Comparison of ENCODE assay signal across 8 mouse cellular contexts in genomic region chr16:62853611-62854126, GRCm38 (mm10). TPM values are rescaled to one million over a fixed set of nuclear protein-coding genes. Genes with fewer than 3 reads are reported as not detected.
DNase-seq lines count a peak whose midpoint lies in the region; ATAC-seq lines count a peak whose summit lies in the region.

No protein-coding gene starts in this region.

- intact Hi-C loops in gastrocnemius, postnatal 14 days (cut with DNase I; ENCODE audit: low total_unique reads) = no loop called here

- peaks cover 8% of the 10 kb centered on the region; the same call in 1 of the 2 replicates for H3K4me1 ChIP-seq in kidney, embryonic 15.5 days
- peaks cover 13% of the 10 kb centered on the region for H3K4me1 ChIP-seq in embryonic facial prominence, embryonic 10.5 days
- no peaks in the 10 kb centered on the region for H3K4me1 ChIP-seq in intestine, embryonic 16.5 days (ENCODE audit: control insufficient read depth, insufficient read depth, low read length)
- H3K4me1 ChIP-seq in neural tube, embryonic 13.5 days (replicated peaks) = peaks cover 7% of the 10 kb centered on the region

- WGBS in kidney, embryonic 15.5 days = 20% methylated on average over 3 of the region's 3 CpGs
- 16% methylated on average over 3 of the region's 3 CpGs for WGBS in embryonic facial prominence, embryonic 10.5 days
- 17% methylated on average over 3 of the region's 3 CpGs for WGBS in intestine, embryonic 16.5 days
- 21% methylated on average over 3 of the region's 3 CpGs for WGBS in neural tube, embryonic 13.5 days

- peak overlapping the region; percentile 75 for H3K9ac ChIP-seq in kidney, embryonic 15.5 days
- peak overlapping the region; percentile 88 for H3K9ac ChIP-seq in intestine, embryonic 16.5 days (ENCODE audit: low read depth, low read length)
- H3K9ac ChIP-seq in neural tube, embryonic 13.5 days = peak overlapping the region; percentile 84

- H3K4me2 ChIP-seq in kidney, embryonic 15.5 days = peak overlapping the region; percentile 89
- peak overlapping the region; percentile 96 for H3K4me2 ChIP-seq in intestine, embryonic 16.5 days (ENCODE audit: low read depth, low read length)
- H3K4me2 ChIP-seq in neural tube, embryonic 13.5 days = peak overlapping the region; percentile 93

- H3K9me3 ChIP-seq in kidney, embryonic 15.5 days (replicated peaks) = no peaks in the 10 kb centered on the region
- H3K9me3 ChIP-seq in embryonic facial prominence, embryonic 10.5 days = no peaks in the 10 kb centered on the region
- H3K9me3 ChIP-seq in intestine, embryonic 16.5 days (ENCODE audit: control insufficient read depth, low read length) = no peaks in the 10 kb centered on the region
- H3K9me3 ChIP-seq in neural tube, embryonic 13.5 days = no peaks in the 10 kb centered on the region

- H3K27me3 ChIP-seq in kidney, embryonic 15.5 days = no peaks in the 10 kb centered on the region
- H3K27me3 ChIP-seq in embryonic facial prominence, embryonic 10.5 days (replicated peaks; ENCODE audit: low read depth, poor library complexity, severe bottlenecking) = no peaks in the 10 kb centered on the region
- H3K27me3 ChIP-seq in intestine, embryonic 16.5 days (replicated peaks; ENCODE audit: control insufficient read depth, insufficient read depth, low read length) = no peaks in the 10 kb centered on the region
- H3K27me3 ChIP-seq in neural tube, embryonic 13.5 days = no peaks in the 10 kb centered on the region

- peak; percentile 55 for ATAC-seq in kidney, embryonic 15.5 days (replicated peaks; ENCODE audit: low FRiP score)
- peak; percentile 44 for ATAC-seq in intestine, embryonic 16.5 days
- ATAC-seq in neural tube, embryonic 13.5 days (ENCODE audit: low read depth) = peak; percentile 37; the same call in 1 of the 2 replicates
- ATAC-seq in granulocyte monocyte progenitor cell, adult 5-6 weeks (replicated peaks; ENCODE audit: poor library complexity, severe bottlenecking) = no peak

- H3K36me3 ChIP-seq in kidney, embryonic 15.5 days = no peaks in the 10 kb centered on the region
- H3K36me3 ChIP-seq in embryonic facial prominence, embryonic 10.5 days (replicated peaks) = no peaks in the 10 kb centered on the region
- H3K36me3 ChIP-seq in intestine, embryonic 16.5 days (ENCODE audit: control insufficient read depth, insufficient read depth, low read length) = no peaks in the 10 kb centered on the region
- H3K36me3 ChIP-seq in neural tube, embryonic 13.5 days = no peaks in the 10 kb centered on the region

- peak overlapping the region; percentile 66 for H3K4me3 ChIP-seq in kidney, embryonic 15.5 days (replicated peaks)
- H3K4me3 ChIP-seq in embryonic facial prominence, embryonic 10.5 days = peak overlapping the region; percentile 69
- peak overlapping the region; percentile 70 for H3K4me3 ChIP-seq in intestine, embryonic 16.5 days (ENCODE audit: low read length)
- H3K4me3 ChIP-seq in neural tube, embryonic 13.5 days = peak overlapping the region; percentile 59

- H3K27ac ChIP-seq in kidney, embryonic 15.5 days = 0 out of 2 replicates have a peak overlapping the region, but pooled peaks have one; percentile 80
- H3K27ac ChIP-seq in embryonic facial prominence, embryonic 10.5 days (replicated peaks) = peak overlapping the region; percentile 91
- peak overlapping the region; percentile 79; the same call in 1 of the 2 replicates for H3K27ac ChIP-seq in intestine, embryonic 16.5 days (ENCODE audit: low read length)
- H3K27ac ChIP-seq in neural tube, embryonic 13.5 days (replicated peaks) = peak overlapping the region; percentile 59; the same call in 1 of the 2 replicates

- no peak for DNase-seq in kidney, postnatal 14 days
- DNase-seq in embryonic facial prominence, embryonic 10.5 days (ENCODE audit: low spot score) = peak; percentile 21
- no peak for DNase-seq in gastrocnemius, postnatal 14 days
- DNase-seq in adrenal gland, postnatal 14 days = no peak

RNA-seq across cellular contexts. Expression of gene Pros1, which starts 0.4 kb away (rescaled TPM):
- 32.0 and 32.4 TPM in 2 replicates for polyA plus RNA-seq in kidney, embryonic 15.5 days (2015; fragmentation: Nextera tagmentation; extraction: Ambion mirVana)
- polyA plus RNA-seq in embryonic facial prominence, embryonic 10.5 days (2016; fragmentation: Nextera tagmentation; extraction: Ambion mirVana) = 16.9 and 18.0 TPM in 2 replicates
- 28.9 and 30.2 TPM in 2 replicates for polyA plus RNA-seq in intestine, embryonic 16.5 days (2015; fragmentation: Nextera tagmentation; extraction: Ambion mirVana)
- polyA plus RNA-seq in neural tube, embryonic 13.5 days (2015; fragmentation: Nextera tagmentation; extraction: Ambion mirVana) = 14.6 and 18.1 TPM in 2 replicates
- 10 to 100 TPM; 14.4 to 15.8 TPM for total RNA-seq in gastrocnemius, postnatal 14 days (2021)
- total RNA-seq in granulocyte monocyte progenitor cell, adult 5-6 weeks (2014; fragmentation: Nextera tagmentation) = 1.5 and 3.7 TPM in 2 replicates
- total RNA-seq in granulocyte monocyte progenitor cell, adult 5-6 weeks (2017) = 7.0 and 9.1 TPM in 2 replicates
- total RNA-seq in adrenal gland, postnatal 14 days (2021) = 42.1 and 47.9 TPM in 2 replicates

RNA-seq across cellular contexts. Expression of gene Arl13b, which starts 6.8 kb away (rescaled TPM):
- polyA plus RNA-seq in kidney, embryonic 15.5 days (2015; fragmentation: Nextera tagmentation; extraction: Ambion mirVana) = 17.1 and 19.8 TPM in 2 replicates
- 18.3 and 19.6 TPM in 2 replicates for polyA plus RNA-seq in embryonic facial prominence, embryonic 10.5 days (2016; fragmentation: Nextera tagmentation; extraction: Ambion mirVana)
- 11.4 and 11.8 TPM in 2 replicates for polyA plus RNA-seq in intestine, embryonic 16.5 days (2015; fragmentation: Nextera tagmentation; extraction: Ambion mirVana)
- 16.6 and 17.9 TPM in 2 replicates for polyA plus RNA-seq in neural tube, embryonic 13.5 days (2015; fragmentation: Nextera tagmentation; extraction: Ambion mirVana)
- total RNA-seq in gastrocnemius, postnatal 14 days (2021) = 1 to 10 TPM; 6.2 to 6.7 TPM
- total RNA-seq in granulocyte monocyte progenitor cell, adult 5-6 weeks (2014; fragmentation: Nextera tagmentation) = 6.9 and 10.7 TPM in 2 replicates
- 7.7 and 8.4 TPM in 2 replicates for total RNA-seq in granulocyte monocyte progenitor cell, adult 5-6 weeks (2017)
- total RNA-seq in adrenal gland, postnatal 14 days (2021) = 11.9 and 13.4 TPM in 2 replicates

RNA-seq across cellular contexts. Expression of gene Stx19, which starts 39.2 kb away (rescaled TPM):
- 0.40 and 0.48 TPM in 2 replicates for polyA plus RNA-seq in kidney, embryonic 15.5 days (2015; fragmentation: Nextera tagmentation; extraction: Ambion mirVana)
- 0.36 TPM in 2 replicates for polyA plus RNA-seq in embryonic facial prominence, embryonic 10.5 days (2016; fragmentation: Nextera tagmentation; extraction: Ambion mirVana)
- polyA plus RNA-seq in intestine, embryonic 16.5 days (2015; fragmentation: Nextera tagmentation; extraction: Ambion mirVana) = 0.38 and 0.45 TPM in 2 replicates
- polyA plus RNA-seq in neural tube, embryonic 13.5 days (2015; fragmentation: Nextera tagmentation; extraction: Ambion mirVana) = 0.31 and 0.54 TPM in 2 replicates
- not detected for total RNA-seq in gastrocnemius, postnatal 14 days (2021)
- not detected in 2 replicates for total RNA-seq in granulocyte monocyte progenitor cell, adult 5-6 weeks (2014; fragmentation: Nextera tagmentation)
- not detected in 2 replicates for total RNA-seq in granulocyte monocyte progenitor cell, adult 5-6 weeks (2017)
- not detected in 2 replicates for total RNA-seq in adrenal gland, postnatal 14 days (2021)
